Mouse (Mus musculus): ENCODE results near the gene Frmd4a.

DNA sequence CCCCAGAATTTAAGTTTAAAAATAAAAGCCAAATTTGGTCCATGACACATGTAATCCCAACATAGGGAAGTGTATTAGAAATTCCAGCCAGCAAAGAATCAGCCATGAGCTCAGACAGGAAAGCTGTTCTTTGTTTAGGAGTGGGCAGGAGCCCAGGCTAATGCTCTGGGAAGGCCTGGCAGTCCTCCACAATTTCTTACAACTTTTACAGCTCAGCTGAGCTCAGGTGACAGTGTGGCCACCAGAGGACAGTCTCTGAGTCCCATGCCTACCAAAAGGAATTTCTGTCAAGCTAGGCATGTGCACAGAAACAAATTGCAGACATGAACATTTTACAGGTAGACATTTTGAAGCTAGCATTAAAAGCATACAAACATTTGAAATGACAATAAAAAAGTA lies 457.0 kb downstream of the Frmd4a start:
- TF ChIP-seq POLR2A (IDR thresholded peaks at IDR 0.05; ENCODE audit: low read depth, low read length) (no peak), CTCF (IDR thresholded peaks at IDR 0.05; ENCODE audit: extremely low read depth, insufficient read depth, insufficient read length, insufficient replicate concordance) (no peak)

All from spleen, adult 2 months (tissue).